Mouse (Mus musculus) kidney, embryonic 14.5 days (tissue): ENCODE measurements around the gene Acp5. TPM values are rescaled to one million over a fixed set of nuclear protein-coding genes. Genes with fewer than 3 reads are reported as not detected.

Experiments used
- ATAC-seq: fragments of 200-750 bp; cut with Nextera tagmentation; 2 replicates; pipeline ENCODE4 v1.8.0; 2017; ENCODE audit warnings: moderate number of reproducible peaks, mild to moderate bottlenecking, moderate TSS enrichment, moderate library complexity; ENCODE audit not compliant: low FRiP score, low TSS enrichment
- H3K27ac ChIP-seq: fragments of 300-500 bp; sonication (generic); 2 replicates; pipeline ENCODE4 v1.5.1; 2014; ENCODE audit warnings: low read depth, mild to moderate bottlenecking, low read length, moderate library complexity, mixed read lengths
- H3K27me3 ChIP-seq: fragments of 300-500 bp; sonication (generic); 2 replicates; pipeline ENCODE4 v1.6.1; 2014; ENCODE audit warnings: mild to moderate bottlenecking, low read length; ENCODE audit not compliant: control insufficient read depth, insufficient read depth
- H3K36me3 ChIP-seq: fragments of 300-500 bp; sonication (generic); 2 replicates; pipeline ENCODE4 v1.6.1; 2014; ENCODE audit warnings: low read length, mixed read lengths; ENCODE audit not compliant: control insufficient read depth, insufficient read depth
- H3K4me1 ChIP-seq: fragments of 300-500 bp; sonication (generic); 2 replicates; pipeline ENCODE4 v1.6.1; 2014; ENCODE audit warnings: low read length, mixed read lengths; ENCODE audit not compliant: control insufficient read depth, insufficient read depth
- H3K4me2 ChIP-seq: fragments of 300-500 bp; sonication (generic); replicated peaks from 2 replicates; pipeline ENCODE4 v1.6.1; 2014; ENCODE audit warnings: low read depth, mild to moderate bottlenecking, low read length
- H3K4me3 ChIP-seq: fragments of 300-500 bp; sonication (generic); 2 replicates; pipeline ENCODE4 v1.5.1; 2014; ENCODE audit warnings: mild to moderate bottlenecking, low read length
- H3K9ac ChIP-seq: fragments of 300-500 bp; sonication (generic); 2 replicates; pipeline ENCODE4 v1.6.1; 2014; ENCODE audit warnings: low read depth, mild to moderate bottlenecking, low read length, moderate library complexity
- H3K9me3 ChIP-seq: fragments of 300-500 bp; sonication (generic); 2 replicates; pipeline ENCODE4 v1.6.1; 2016; ENCODE audit warnings: low read length; ENCODE audit not compliant: control insufficient read depth
- WGBS: fragments of 180-500 bp; shearing (Covaris S2); extraction: QIAGEN DNeasy Blood & Tissue Kit; methylation state at CpG from one replicate; pipeline ENCODE4 v1.1.7; 2014; 5-methylcytosine and 5-hydroxymethylcytosine counted together
- polyA plus RNA-seq: library from polyadenylated mRNA; unstranded; fragments of >200 nt; fragmentation: Nextera tagmentation; extraction: Ambion mirVana; gene quantifications from 2 replicates; pipeline ENCODE4 v1.2.1, GENCODE M21; 2014

Acp5 gene
- polyA plus RNA-seq, 1 experiment from 2014 or later, result 3.3 TPM

GRCm38 (mm10) chr9:22095854-22096307 is 39.6 kb downstream of the Acp5 start:
- H3K9me3 ChIP-seq, result no peaks in the 10 kb centered on the region
- peak overlapping the region; percentile 65 for H3K4me2 ChIP-seq
- peak overlapping the region; percentile 58 for H3K9ac ChIP-seq
- 2% methylated on average over 24 of the region's 24 CpGs for WGBS
- H3K27me3 ChIP-seq, result peaks cover 17% of the 10 kb centered on the region
- no peak overlapping the region for H3K27ac ChIP-seq
- H3K36me3 ChIP-seq, result no peaks in the 10 kb centered on the region
- peak overlapping the region; percentile 37 for H3K4me3 ChIP-seq
- H3K4me1 ChIP-seq, result 0 out of 2 replicates have a peak, but pooled peaks cover 4% of the 10 kb centered on the region
- ATAC-seq, result peak; percentile 72

- Histone ChIP-seq H3K27ac (no peak overlapping the region), H3K27me3 (no peaks in the 10 kb centered on the region), H3K4me1 (0 out of 2 replicates have a peak, but pooled peaks cover 4% of the 10 kb centered on the region), H3K9me3 (no peaks in the 10 kb centered on the region), H3K36me3 (no peaks in the 10 kb centered on the region), H3K9ac (no peak overlapping the region), H3K4me3 (no peak overlapping the region), H3K4me2 (no peak overlapping the region)
- no peak for ATAC-seq
- WGBS, result 89% methylated on average over 6 of the region's 6 CpGs
Measured at GRCm38 (mm10) chr9:22092746-22093145, 42.8 kb downstream of the Acp5 start.

DNA sequence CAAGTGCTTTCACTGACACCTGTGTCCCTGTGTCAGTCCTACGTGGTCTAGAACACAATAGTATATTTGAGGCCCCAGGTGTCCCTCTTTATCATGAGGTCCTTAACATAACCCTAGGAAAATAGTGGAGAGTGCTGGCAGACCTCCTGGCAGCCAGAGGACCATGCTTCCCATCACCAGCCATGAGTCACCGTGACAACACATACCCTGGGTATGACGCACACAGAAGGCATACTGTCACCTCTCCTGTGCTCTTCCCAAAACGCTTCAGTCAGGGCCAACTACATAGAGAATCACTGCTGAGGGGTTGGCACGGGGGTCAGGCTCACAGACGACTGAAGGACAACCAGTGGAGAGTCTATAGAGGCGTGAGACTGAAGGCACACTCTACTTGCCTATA is 45.5 kb downstream of the Acp5 start:
- Histone ChIP-seq H3K27ac (no peak overlapping the region), H3K9me3 (no peaks in the 10 kb centered on the region), H3K4me1 (peaks cover 6% of the 10 kb centered on the region; the same call in 1 of the 2 replicates), H3K36me3 (no peaks in the 10 kb centered on the region), H3K9ac (no peak overlapping the region), H3K4me2 (no peak overlapping the region), H3K27me3 (no peaks in the 10 kb centered on the region), H3K4me3 (no peak overlapping the region)
- WGBS, result 90% methylated on average over 7 of the region's 7 CpGs
- ATAC-seq, result no peak

DNA sequence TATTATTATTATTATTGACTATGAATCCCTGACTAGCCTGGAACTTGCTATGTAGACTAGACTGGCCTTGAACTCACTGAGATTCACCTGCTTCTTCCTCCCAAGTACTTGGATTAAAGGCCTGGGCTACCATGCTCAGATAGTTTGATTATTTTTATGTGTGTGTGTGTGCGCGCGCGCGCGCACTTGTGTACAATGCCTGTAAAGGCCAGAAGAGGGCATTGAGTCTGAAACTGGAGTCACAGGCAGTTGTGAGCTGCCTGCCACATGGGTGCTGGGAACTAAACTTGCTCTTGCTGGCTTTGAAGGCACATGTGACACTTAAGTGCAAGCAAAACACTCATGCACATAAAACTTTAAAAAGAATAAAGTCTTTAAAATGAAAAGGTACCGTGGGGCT is 46.2 kb downstream of the Acp5 start:
- Histone ChIP-seq H3K36me3 (no peaks in the 10 kb centered on the region), H3K9me3 (no peaks in the 10 kb centered on the region), H3K4me2 (no peak overlapping the region), H3K4me3 (no peak overlapping the region), H3K27ac (no peak overlapping the region), H3K4me1 (peaks cover 7% of the 10 kb centered on the region; the same call in 1 of the 2 replicates), H3K9ac (no peak overlapping the region), H3K27me3 (no peaks in the 10 kb centered on the region)
- WGBS, result 96% methylated on average over 7 of the region's 7 CpGs
- no peak for ATAC-seq

DNA sequence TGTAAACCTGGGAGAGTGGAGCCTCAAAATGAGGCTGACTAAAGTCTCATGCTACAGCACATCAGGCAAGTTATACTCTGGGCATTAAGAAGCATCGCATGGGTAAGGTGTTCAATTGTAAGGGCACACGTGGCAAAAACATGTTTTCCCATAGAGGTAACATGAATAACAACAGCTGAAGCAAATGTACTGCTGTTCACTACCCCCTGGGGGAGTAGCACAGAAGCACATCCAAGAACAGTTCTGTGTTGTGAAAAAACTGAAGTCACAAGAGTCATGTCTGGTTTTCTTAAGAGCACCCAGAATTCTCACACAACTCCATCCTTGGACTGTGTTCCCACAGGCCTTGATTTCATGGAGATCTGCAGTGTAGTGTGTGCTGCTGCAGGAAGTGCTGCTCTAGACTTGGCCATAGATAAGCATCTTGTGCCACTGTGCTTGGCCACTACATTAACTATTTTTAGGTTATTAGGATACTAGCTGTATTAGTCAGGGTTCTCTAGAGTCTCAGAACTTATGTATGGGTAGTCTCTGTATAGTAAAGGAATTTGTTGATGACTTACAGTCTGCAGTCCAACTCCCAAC is 48.4 kb downstream of the Acp5 start:
- H3K9ac ChIP-seq, result no peak overlapping the region
- H3K27ac ChIP-seq, result no peak overlapping the region
- H3K4me2 ChIP-seq, result no peak overlapping the region
- H3K4me3 ChIP-seq, result no peak overlapping the region
- H3K4me1 ChIP-seq, result peaks cover 9% of the 10 kb centered on the region; the same call in 1 of the 2 replicates
- no peaks in the 10 kb centered on the region for H3K27me3 ChIP-seq
- no peaks in the 10 kb centered on the region for H3K36me3 ChIP-seq
- ATAC-seq, result no peak
- 83% methylated on average over 2 of the region's 2 CpGs for WGBS
- no peaks in the 10 kb centered on the region for H3K9me3 ChIP-seq

DNA sequence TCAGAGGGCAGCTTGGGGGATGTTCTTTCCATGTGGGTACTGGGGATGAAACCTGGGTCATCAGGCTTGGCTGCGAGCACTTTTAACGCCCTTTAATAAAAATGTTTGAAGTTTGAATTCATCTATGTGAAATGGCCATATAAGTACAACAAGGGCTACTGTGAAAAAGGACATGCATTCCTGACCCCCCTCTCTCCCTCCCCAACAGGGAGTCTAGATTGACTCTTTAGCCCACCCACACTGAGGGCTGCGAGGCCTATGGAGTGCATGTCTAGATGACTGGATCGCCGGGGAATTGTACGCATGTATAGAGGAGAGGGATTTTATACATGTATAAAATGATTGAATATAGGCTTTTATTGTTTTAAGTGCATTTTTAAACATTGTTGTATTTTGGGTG is 49.5 kb downstream of the Acp5 start:
- H3K27ac ChIP-seq, result peak overlapping the region; percentile 85; the same call in 1 of the 2 replicates

GRCm38 (mm10) chr9:22085022-22085834 is 50.3 kb downstream of the Acp5 start, which contains the start of gene Ecsit:
Ecsit (minus strand) TSS chr9:22085438.
- ATAC-seq, result peak; percentile 97
- peak within 1 kb of the TSS; percentile 85 for H3K27ac ChIP-seq
- H3K4me1 ChIP-seq, result peaks cover 9% of the 10 kb centered on the region; the same call in 1 of the 2 replicates
- WGBS, result under 1% methylated on average over 48 of the region's 48 CpGs
- H3K36me3 ChIP-seq, result peaks cover 4% of the 10 kb centered on the region; the same call in 1 of the 2 replicates
- peak within 1 kb of the TSS; percentile 82 for H3K4me3 ChIP-seq
- no peaks in the 10 kb centered on the region for H3K9me3 ChIP-seq
- H3K4me2 ChIP-seq, result peak within 1 kb of the TSS; percentile 71
- H3K9ac ChIP-seq, result peak within 1 kb of the TSS; percentile 72
- H3K27me3 ChIP-seq, result no peaks in the 10 kb centered on the region

More for the DNA sequence above, 49.5 kb downstream of the Acp5 start:
- Histone ChIP-seq H3K4me3 (peak overlapping the region; percentile 82), H3K4me1 (peaks cover 9% of the 10 kb centered on the region; the same call in 1 of the 2 replicates), H3K9ac (peak overlapping the region; percentile 72), H3K27me3 (no peaks in the 10 kb centered on the region), H3K9me3 (no peaks in the 10 kb centered on the region), H3K36me3 (no peaks in the 10 kb centered on the region), H3K4me2 (peak overlapping the region; percentile 71)
- ATAC-seq, result no peak
- 66% methylated on average over 6 of the region's 6 CpGs for WGBS

DNA sequence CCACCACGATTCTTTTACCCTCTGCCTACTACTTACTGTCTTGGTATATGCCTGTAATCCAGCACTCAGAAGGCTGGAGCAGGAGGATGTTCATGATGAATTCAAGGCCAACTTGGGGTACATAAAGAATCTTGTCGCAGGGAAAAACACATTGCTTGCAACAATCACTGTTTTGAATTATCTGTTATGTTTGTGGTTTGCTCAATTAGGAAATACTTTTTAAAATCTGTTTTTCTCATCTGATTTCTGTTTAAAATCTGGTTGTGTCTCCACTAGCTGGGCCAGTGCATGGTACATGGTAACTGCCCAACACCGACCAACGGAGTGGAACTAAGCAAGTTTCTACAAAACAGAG is 50.9 kb downstream of the Acp5 start:
- no peaks in the 10 kb centered on the region for H3K27me3 ChIP-seq
- peaks cover 5% of the 10 kb centered on the region; the same call in 1 of the 2 replicates for H3K36me3 ChIP-seq
- H3K4me1 ChIP-seq, result peaks cover 9% of the 10 kb centered on the region; the same call in 1 of the 2 replicates
- H3K9me3 ChIP-seq, result no peaks in the 10 kb centered on the region
- peak overlapping the region; percentile 71 for H3K4me2 ChIP-seq
- 38% methylated on average over 4 of the region's 4 CpGs for WGBS
- H3K9ac ChIP-seq, result peak overlapping the region; percentile 72
- peak overlapping the region; percentile 82 for H3K4me3 ChIP-seq
- no peak overlapping the region for H3K27ac ChIP-seq
- no peak for ATAC-seq
